Mouse (Mus musculus): ENCODE measurements around the gene Gm47996. TPM values are rescaled to one million over a fixed set of nuclear protein-coding genes. Genes with fewer than 3 reads are reported as not detected.

The Gm47996 gene
- polyA plus RNA-seq, 1 experiment from 2014 or later: not detected

- WGBS: 56% methylated on average over 1 of the region's 1 CpGs
- H3K27me3 ChIP-seq (ENCODE audit: control insufficient read depth, insufficient read depth, low read length): no peaks in the 10 kb centered on the region
- no peak overlapping the region for H3K27ac ChIP-seq (replicated peaks in 1 of 2; ENCODE audit: control insufficient read depth in 1 of 2, insufficient read depth in 1 of 2, low read depth in 2 of 2, low read length in 2 of 2)
- no peak overlapping the region for H3K4me3 ChIP-seq (ENCODE audit: control insufficient read depth in 1 of 2, insufficient read depth in 1 of 2, low read depth in 1 of 2, low read length in 2 of 2)
- ATAC-seq (ENCODE audit: insufficient number of reproducible peaks, insufficient read depth, low FRiP score, low read depth): no peak
- no peaks in the 10 kb centered on the region for H3K4me1 ChIP-seq (ENCODE audit: control insufficient read depth in 2 of 2, insufficient read depth in 2 of 2, low read length in 2 of 2)
- no peaks in the 10 kb centered on the region for H3K36me3 ChIP-seq (ENCODE audit: control insufficient read depth, insufficient read depth, low read length)
- H3K4me2 ChIP-seq (ENCODE audit: low read length): no peak overlapping the region
- H3K9me3 ChIP-seq (ENCODE audit: control insufficient read depth, low read length): no peaks in the 10 kb centered on the region
- no peak overlapping the region for H3K9ac ChIP-seq (ENCODE audit: low read length)
These were observed 13.4 kb downstream of the Gm47996 start for GRCm38 (mm10) chr1:151223377-151223776.

- no peaks in the 10 kb centered on the region for H3K27me3 ChIP-seq (ENCODE audit: control insufficient read depth, insufficient read depth, low read length)
- no peak overlapping the region for H3K27ac ChIP-seq (replicated peaks in 1 of 2; ENCODE audit: control insufficient read depth in 1 of 2, insufficient read depth in 1 of 2, low read depth in 2 of 2, low read length in 2 of 2)
- H3K4me2 ChIP-seq (ENCODE audit: low read length): no peak overlapping the region
- H3K4me3 ChIP-seq (ENCODE audit: control insufficient read depth in 1 of 2, insufficient read depth in 1 of 2, low read depth in 1 of 2, low read length in 2 of 2): no peak overlapping the region
- 93% methylated on average over 1 of the region's 1 CpGs for WGBS
- ATAC-seq (ENCODE audit: insufficient number of reproducible peaks, insufficient read depth, low FRiP score, low read depth): no peak
- H3K36me3 ChIP-seq (ENCODE audit: control insufficient read depth, insufficient read depth, low read length): no peaks in the 10 kb centered on the region
- H3K9me3 ChIP-seq (ENCODE audit: control insufficient read depth, low read length): no peaks in the 10 kb centered on the region
- no peaks in the 10 kb centered on the region for H3K4me1 ChIP-seq (ENCODE audit: control insufficient read depth in 2 of 2, insufficient read depth in 2 of 2, low read length in 2 of 2)
- no peak overlapping the region for H3K9ac ChIP-seq (ENCODE audit: low read length)
These were observed 14.6 kb downstream of the Gm47996 start for GRCm38 (mm10) chr1:151224536-151224935.

- Histone ChIP-seq H3K9me3 (ENCODE audit: control insufficient read depth, low read length) (no peaks in the 10 kb centered on the region), H3K4me3 (ENCODE audit: control insufficient read depth in 1 of 2, insufficient read depth in 1 of 2, low read depth in 1 of 2, low read length in 2 of 2) (no peak overlapping the region), H3K27ac (replicated peaks in 1 of 2; ENCODE audit: control insufficient read depth in 1 of 2, insufficient read depth in 1 of 2, low read depth in 2 of 2, low read length in 2 of 2) (no peak overlapping the region), H3K36me3 (ENCODE audit: control insufficient read depth, insufficient read depth, low read length) (no peaks in the 10 kb centered on the region), H3K27me3 (ENCODE audit: control insufficient read depth, insufficient read depth, low read length) (no peaks in the 10 kb centered on the region), H3K9ac (ENCODE audit: low read length) (no peak overlapping the region), H3K4me1 (ENCODE audit: control insufficient read depth in 2 of 2, insufficient read depth in 2 of 2, low read length in 2 of 2) (no peaks in the 10 kb centered on the region), H3K4me2 (ENCODE audit: low read length) (no peak overlapping the region)
- ATAC-seq (ENCODE audit: insufficient number of reproducible peaks, insufficient read depth, low FRiP score, low read depth): no peak
- 81% methylated on average over 8 of the region's 8 CpGs for WGBS
These were observed 17.6 kb downstream of the Gm47996 start for GRCm38 (mm10) chr1:151227506-151227905.

- Histone ChIP-seq H3K4me1 (ENCODE audit: control insufficient read depth in 2 of 2, insufficient read depth in 2 of 2, low read length in 2 of 2) (no peaks in the 10 kb centered on the region), H3K4me2 (ENCODE audit: low read length) (no peak overlapping the region), H3K4me3 (ENCODE audit: control insufficient read depth in 1 of 2, insufficient read depth in 1 of 2, low read depth in 1 of 2, low read length in 2 of 2) (no peak overlapping the region), H3K36me3 (ENCODE audit: control insufficient read depth, insufficient read depth, low read length) (no peaks in the 10 kb centered on the region), H3K9me3 (ENCODE audit: control insufficient read depth, low read length) (no peaks in the 10 kb centered on the region), H3K27ac (replicated peaks in 1 of 2; ENCODE audit: control insufficient read depth in 1 of 2, insufficient read depth in 1 of 2, low read depth in 2 of 2, low read length in 2 of 2) (no peak overlapping the region), H3K9ac (ENCODE audit: low read length) (no peak overlapping the region), H3K27me3 (ENCODE audit: control insufficient read depth, insufficient read depth, low read length) (no peaks in the 10 kb centered on the region)
- WGBS: 85% methylated on average over 1 of the region's 1 CpGs
- no peak for ATAC-seq (ENCODE audit: insufficient number of reproducible peaks, insufficient read depth, low FRiP score, low read depth)
These were observed 18.5 kb downstream of the Gm47996 start for GRCm38 (mm10) chr1:151228320-151228989.

GRCm38 (mm10) chr1:151232346-151232745 is 22.4 kb downstream of the Gm47996 start:
- H3K9ac ChIP-seq (ENCODE audit: low read length): no peak overlapping the region
- no peak overlapping the region for H3K4me3 ChIP-seq (ENCODE audit: control insufficient read depth in 1 of 2, insufficient read depth in 1 of 2, low read depth in 1 of 2, low read length in 2 of 2)
- H3K9me3 ChIP-seq (ENCODE audit: control insufficient read depth, low read length): 0 out of 2 replicates have a peak, but pooled peaks cover 3% of the 10 kb centered on the region
- no peak overlapping the region for H3K27ac ChIP-seq (replicated peaks in 1 of 2; ENCODE audit: control insufficient read depth in 1 of 2, insufficient read depth in 1 of 2, low read depth in 2 of 2, low read length in 2 of 2)
- no peaks in the 10 kb centered on the region for H3K27me3 ChIP-seq (ENCODE audit: control insufficient read depth, insufficient read depth, low read length)
- H3K4me2 ChIP-seq (ENCODE audit: low read length): no peak overlapping the region
- ATAC-seq (ENCODE audit: insufficient number of reproducible peaks, insufficient read depth, low FRiP score, low read depth): no peak
- no peaks in the 10 kb centered on the region for H3K36me3 ChIP-seq (ENCODE audit: control insufficient read depth, insufficient read depth, low read length)
- H3K4me1 ChIP-seq (ENCODE audit: control insufficient read depth in 2 of 2, insufficient read depth in 2 of 2, low read length in 2 of 2): peaks cover 4 to 10% of the 10 kb centered on the region in 2 experiments
- WGBS: 80% methylated on average over 3 of the region's 3 CpGs

- no peak overlapping the region for H3K27ac ChIP-seq (replicated peaks in 1 of 2; ENCODE audit: control insufficient read depth in 1 of 2, insufficient read depth in 1 of 2, low read depth in 2 of 2, low read length in 2 of 2)
- H3K4me3 ChIP-seq (ENCODE audit: control insufficient read depth in 1 of 2, insufficient read depth in 1 of 2, low read depth in 1 of 2, low read length in 2 of 2): no peak overlapping the region
- no peak overlapping the region for H3K9ac ChIP-seq (ENCODE audit: low read length)
- H3K4me1 ChIP-seq (ENCODE audit: control insufficient read depth in 2 of 2, insufficient read depth in 2 of 2, low read length in 2 of 2): peaks cover 8 to 16% of the 10 kb centered on the region in 2 experiments
- H3K36me3 ChIP-seq (ENCODE audit: control insufficient read depth, insufficient read depth, low read length): no peaks in the 10 kb centered on the region
- no peak overlapping the region for H3K4me2 ChIP-seq (ENCODE audit: low read length)
- no peaks in the 10 kb centered on the region for H3K27me3 ChIP-seq (ENCODE audit: control insufficient read depth, insufficient read depth, low read length)
- 72% methylated on average over 3 of the region's 3 CpGs for WGBS
- ATAC-seq (ENCODE audit: insufficient number of reproducible peaks, insufficient read depth, low FRiP score, low read depth): no peak
- H3K9me3 ChIP-seq (ENCODE audit: control insufficient read depth, low read length): 0 out of 2 replicates have a peak, but pooled peaks cover 3% of the 10 kb centered on the region
These were observed 23.8 kb downstream of the Gm47996 start for GRCm38 (mm10) chr1:151233756-151234155.

GRCm38 (mm10) chr1:151235574-151235973 is 25.6 kb downstream of the Gm47996 start:
- Histone ChIP-seq H3K4me3 (ENCODE audit: control insufficient read depth in 1 of 2, insufficient read depth in 1 of 2, low read depth in 1 of 2, low read length in 2 of 2) (no peak overlapping the region), H3K4me1 (ENCODE audit: control insufficient read depth in 2 of 2, insufficient read depth in 2 of 2, low read length in 2 of 2) (peaks cover 8 to 16% of the 10 kb centered on the region in 2 experiments), H3K9me3 (ENCODE audit: control insufficient read depth, low read length) (peaks cover 9% of the 10 kb centered on the region; the same call in 1 of the 2 replicates), H3K36me3 (ENCODE audit: control insufficient read depth, insufficient read depth, low read length) (no peaks in the 10 kb centered on the region), H3K4me2 (ENCODE audit: low read length) (no peak overlapping the region), H3K27ac (replicated peaks in 1 of 2; ENCODE audit: control insufficient read depth in 1 of 2, insufficient read depth in 1 of 2, low read depth in 2 of 2, low read length in 2 of 2) (peak overlapping the region in 1 of 2 experiments; percentile 61; a peak in 2 of 4 replicates), H3K27me3 (ENCODE audit: control insufficient read depth, insufficient read depth, low read length) (no peaks in the 10 kb centered on the region), H3K9ac (ENCODE audit: low read length) (no peak overlapping the region)
- ATAC-seq (ENCODE audit: insufficient number of reproducible peaks, insufficient read depth, low FRiP score, low read depth): no peak
- WGBS: 33% methylated on average over 2 of the region's 2 CpGs

Data from heart, embryonic 14.5 days (tissue).